Mouse (Mus musculus): Measurements from ENCODE around the gene Cap2.

Cap2 gene

DNA sequence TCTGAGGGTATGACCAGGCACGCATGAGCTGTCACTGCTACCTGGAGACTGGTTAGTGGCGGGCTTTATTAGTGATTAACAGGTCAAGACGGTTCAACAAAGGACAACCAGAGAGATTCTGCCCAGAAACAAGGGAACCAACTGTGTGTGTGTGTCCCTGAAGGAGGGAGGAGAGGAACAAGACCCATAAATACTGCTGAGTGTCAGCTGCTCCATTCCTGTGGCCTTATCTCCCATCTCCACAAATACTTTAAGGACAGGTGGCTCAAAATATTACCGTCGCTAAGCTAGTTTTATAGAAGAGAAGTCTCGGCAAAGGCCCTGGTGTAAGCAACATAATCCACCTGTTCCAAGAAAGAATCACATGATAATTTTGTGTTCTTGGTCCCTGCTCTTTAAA is 127.7 kb downstream of the Cap2 start:
- no peak for DNase-seq (ENCODE audit: low read depth, low spot score)

- no peak for DNase-seq (ENCODE audit: low read depth, low spot score)
These were observed 131.1 kb downstream of the Cap2 start for GRCm38 (mm10) chr13:46632796-46633195.

- peak; percentile 58 for DNase-seq (ENCODE audit: low read depth, low spot score)
These were observed 131.9 kb downstream of the Cap2 start for GRCm38 (mm10) chr13:46633320-46634132.

DNA sequence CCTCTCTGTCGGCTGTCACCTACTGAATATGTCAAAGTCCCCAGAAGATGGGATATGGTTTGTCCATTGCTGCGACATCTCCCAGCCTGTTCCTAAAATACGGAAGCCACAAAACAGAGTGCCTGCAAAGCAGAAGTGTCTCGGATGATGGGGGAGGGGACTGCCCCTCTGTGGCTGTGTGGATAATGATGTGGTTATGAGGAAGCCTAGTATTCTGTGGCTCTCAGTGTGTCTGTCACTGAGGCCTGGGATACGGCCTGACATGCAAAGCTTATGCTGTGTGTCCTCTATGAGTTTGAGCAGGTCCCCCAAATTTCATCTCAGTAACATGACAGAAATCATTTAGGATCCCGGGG is 132.5 kb downstream of the Cap2 start:
- no peak for DNase-seq (ENCODE audit: low read depth, low spot score)

DNA sequence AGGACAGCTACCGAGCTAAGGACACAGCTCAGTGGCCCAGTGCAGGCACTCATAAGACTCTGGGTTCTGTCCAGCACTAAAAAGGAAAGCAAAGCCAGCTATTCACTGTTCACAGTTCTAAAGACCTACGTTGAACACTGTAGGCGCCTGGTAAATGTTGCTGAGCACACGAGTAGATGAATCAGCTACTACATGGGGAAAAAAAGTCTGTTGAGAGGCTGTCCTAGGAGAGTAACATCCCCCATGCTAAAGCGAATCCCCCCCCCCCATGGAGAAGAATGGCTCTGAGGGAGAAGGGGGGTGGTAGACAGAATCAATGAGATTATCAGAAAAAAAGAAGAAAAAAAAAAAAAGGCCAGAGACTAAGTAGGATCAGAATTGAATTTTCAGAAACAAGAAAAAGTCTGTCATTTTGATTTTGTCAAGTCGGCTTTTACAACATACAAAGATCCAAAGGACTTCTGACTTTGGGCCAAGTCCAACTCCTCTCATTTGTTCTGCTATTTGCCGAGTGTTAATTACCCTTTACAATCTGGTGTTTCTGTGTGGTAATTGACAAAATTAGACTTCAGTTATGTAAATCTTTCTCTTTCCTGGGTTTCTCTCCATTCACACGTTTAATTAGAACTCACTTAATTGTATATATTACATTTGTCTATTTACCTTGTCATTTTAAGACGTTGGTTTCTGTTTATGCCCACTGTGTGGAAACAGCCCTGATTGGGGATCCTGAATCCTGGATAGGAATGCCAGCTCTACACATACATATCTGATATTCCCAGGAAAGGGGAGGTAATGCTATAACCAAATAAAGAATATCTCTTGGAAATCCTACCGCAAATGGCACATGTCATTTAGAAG is 139.2 kb downstream of the Cap2 start:
- peak; percentile 78 for DNase-seq (ENCODE audit: low read depth, low spot score)

- DNase-seq (ENCODE audit: low read depth, low spot score): no peak
These were observed 140.7 kb downstream of the Cap2 start for GRCm38 (mm10) chr13:46642318-46642717.

DNA sequence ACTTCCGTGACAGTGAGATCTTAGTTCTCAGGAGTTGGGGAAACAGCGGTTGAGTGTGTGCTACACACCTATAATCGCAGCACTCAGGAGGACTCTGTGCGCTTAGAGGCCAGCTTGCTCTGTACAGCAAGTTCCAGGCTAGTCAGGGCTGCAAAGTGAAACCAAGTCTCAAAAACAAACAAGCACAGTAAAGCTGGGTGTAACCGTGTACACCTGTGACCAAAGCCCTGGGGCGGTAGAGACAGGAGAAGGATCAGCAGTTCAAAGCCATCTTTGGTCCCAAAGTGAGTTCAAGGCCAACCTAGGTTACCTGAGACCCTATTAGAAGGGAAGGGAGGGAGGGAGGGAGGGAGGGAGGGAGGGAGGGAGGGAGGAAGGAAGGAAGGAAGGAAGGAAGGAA is 142.5 kb downstream of the Cap2 start:
- no peak for DNase-seq (ENCODE audit: low read depth, low spot score)

DNA sequence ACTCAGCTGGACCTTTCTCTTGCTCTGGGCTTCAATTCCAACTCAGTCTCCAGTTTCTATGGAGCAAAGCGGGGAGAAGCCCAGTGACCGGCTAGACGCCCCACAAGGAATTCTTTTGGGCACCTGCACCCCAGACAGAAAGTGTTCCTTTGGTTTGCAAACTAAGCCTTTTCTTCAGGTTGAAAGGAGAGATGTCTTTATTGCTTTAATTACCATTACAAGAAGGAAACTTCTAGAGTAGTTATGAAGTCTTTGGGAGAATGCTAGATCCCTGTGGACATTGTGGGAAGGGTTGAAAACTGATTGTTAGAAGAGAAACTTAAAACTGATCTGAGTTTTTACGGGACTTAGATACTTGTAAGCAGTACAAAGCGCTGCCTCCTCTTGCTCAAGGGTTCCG is 143.8 kb downstream of the Cap2 start:
- no peak for DNase-seq (ENCODE audit: low read depth, low spot score)

DNA sequence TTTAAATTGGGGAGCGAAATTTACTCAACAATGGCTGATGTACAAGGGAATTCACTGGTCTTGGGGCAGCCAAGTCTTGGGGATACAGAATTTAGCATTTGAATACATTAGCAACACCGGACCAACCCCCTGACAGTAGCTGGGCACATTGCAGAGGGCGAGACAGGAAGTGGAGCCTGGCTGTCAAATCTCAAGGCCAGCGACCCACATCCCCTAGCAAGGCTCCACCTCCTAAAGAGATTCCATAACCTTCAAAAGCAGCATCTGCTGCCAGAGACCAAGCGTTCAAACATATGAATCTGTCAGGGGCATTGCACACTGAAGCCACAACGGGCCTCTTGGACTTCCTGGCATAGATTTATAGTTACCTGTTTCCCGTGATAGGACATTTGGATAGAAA is 150.2 kb downstream of the Cap2 start:
- DNase-seq (ENCODE audit: low read depth, low spot score): no peak

DNA sequence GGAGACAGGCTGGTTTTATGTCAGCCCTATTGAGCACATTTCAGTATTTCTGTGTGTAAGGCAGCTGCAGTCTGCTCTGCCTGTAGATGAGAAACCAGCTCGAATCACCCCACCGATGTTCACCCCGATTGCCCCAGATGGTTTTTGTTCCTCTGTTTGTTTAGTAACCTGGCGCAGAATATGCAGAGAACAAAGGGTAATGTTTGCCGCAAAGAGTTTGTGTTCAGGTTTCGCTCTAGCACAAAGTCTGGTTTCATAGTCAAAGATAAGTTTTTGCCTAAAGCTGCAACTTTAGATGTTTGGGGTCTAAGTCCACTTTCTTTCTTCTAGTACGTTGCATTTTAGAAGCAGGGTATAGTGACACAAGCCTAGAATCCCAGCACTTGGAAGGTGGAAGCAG is 151.0 kb downstream of the Cap2 start:
- DNase-seq (ENCODE audit: low read depth, low spot score): no peak

DNA sequence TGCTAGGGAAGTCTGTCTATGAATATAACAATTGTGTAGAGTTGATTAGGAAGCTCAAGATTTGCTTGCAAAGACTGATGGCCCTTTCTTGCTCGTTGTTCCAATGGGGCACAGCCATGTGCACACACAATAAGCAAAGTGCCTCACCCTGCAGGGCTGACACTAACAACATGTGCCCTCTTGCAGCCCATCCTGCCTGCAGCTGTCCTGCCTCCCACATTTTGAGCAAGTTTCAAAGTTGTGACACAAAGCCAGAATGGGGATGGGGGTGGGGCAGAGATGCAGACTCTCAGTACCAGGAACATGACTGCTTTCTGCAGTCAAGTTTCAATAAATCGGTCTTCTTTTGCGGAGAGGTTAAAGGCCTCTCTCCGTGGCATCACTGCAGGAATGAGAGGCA is 152.0 kb downstream of the Cap2 start:
- no peak for DNase-seq (ENCODE audit: low read depth, low spot score)

DNA sequence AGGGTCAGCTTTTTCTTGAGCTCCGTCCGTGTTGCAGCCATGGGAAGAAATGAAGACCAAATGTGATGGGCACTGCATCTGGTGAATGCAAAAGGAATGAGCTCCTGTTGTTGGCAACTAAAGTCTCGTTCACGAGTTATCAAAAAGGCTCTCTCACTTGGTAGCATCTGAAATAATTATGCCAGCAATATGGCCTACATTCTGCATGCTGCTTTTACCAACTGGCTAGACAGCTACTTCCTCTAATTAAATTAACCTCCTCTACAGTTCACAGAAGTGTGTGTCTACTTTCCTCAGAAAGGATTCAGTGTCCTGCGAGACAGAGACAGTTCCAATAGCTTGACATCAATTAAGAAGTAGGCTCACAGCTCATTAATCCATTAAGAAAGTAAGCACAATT is 152.9 kb downstream of the Cap2 start:
- no peak for DNase-seq (ENCODE audit: low read depth, low spot score)

DNA sequence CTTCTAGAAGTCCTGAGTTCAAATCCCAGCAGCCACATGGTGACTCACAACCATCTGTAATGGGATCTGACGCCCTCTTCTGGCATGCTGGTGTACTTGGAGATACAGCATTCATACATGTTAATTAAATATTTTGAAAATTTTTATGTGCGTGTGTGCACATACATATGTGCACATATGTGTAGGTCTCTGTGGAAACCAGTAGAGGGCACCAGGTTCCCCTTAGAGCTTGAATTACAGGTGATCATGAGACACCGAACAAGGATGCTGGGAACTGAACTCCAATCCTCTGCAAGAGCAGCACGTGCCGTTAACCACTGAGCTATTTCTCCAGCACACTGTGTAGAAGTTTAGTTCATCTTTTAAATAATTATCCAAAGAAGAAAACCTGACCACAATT is 157.6 kb downstream of the Cap2 start:
- no peak for DNase-seq (ENCODE audit: low read depth, low spot score)

GRCm38 (mm10) chr13:46663461-46663964 is 161.9 kb downstream of the Cap2 start:
- DNase-seq (ENCODE audit: low read depth, low spot score): peak; percentile 63

- peak; percentile 79 for DNase-seq (ENCODE audit: low read depth, low spot score)
These were observed 167.5 kb downstream of the Cap2 start, which contains the start of gene Fam8a1 for GRCm38 (mm10) chr13:46669048-46669619. TSS of gene Fam8a1 (plus strand) at chr13:46669522.

GRCm38 (mm10) chr13:46669620-46670271 is 168.1 kb downstream of the Cap2 start:
- no peak for DNase-seq (ENCODE audit: low read depth, low spot score)

DNA sequence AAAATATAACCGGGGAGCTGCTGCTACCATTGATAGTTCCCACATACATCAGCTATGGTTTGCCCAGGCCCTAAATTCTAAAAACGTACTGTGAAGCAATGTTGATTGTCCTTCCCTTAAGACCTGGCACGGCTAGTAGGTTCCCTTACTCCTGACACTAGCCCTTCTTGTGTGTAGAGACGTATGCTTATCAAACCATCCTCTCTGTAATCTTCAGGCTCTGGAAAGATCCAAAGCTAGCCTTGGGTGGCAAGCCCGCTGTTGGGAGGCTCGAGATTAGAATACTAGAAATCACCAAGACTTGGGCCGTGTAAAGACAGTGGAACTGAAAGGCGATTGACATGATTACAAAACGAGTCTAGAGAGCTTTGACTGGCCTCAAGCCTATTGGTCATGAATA is 168.9 kb downstream of the Cap2 start:
- no peak for DNase-seq (ENCODE audit: low read depth, low spot score)

DNA sequence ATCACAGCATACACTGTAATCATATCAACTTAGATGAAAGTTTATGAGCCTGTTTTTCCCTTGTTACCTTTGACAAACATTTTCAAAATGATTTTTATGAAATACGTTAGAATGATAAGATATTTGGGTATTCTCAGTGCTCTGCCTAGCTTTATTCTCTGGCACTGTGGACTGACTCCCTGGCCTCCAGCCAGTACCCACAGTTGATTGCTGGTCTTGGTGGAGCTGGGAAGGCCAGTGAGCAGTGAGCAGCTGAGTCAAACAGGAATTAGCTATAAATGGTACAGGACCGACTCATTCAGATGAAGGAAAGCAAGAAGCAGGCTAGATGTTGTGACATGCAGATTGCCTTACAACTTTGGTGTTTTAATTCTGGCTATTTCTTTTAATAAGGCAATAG is 173.0 kb downstream of the Cap2 start:
- DNase-seq (ENCODE audit: low read depth, low spot score): no peak

GRCm38 (mm10) chr13:46677721-46678120 is 176.1 kb downstream of the Cap2 start:
- no peak for DNase-seq (ENCODE audit: low read depth, low spot score)

- no peak for DNase-seq (ENCODE audit: low read depth, low spot score)
These were observed 181.3 kb downstream of the Cap2 start for GRCm38 (mm10) chr13:46682921-46683320.

GRCm38 (mm10) chr13:46683370-46683769 is 181.7 kb downstream of the Cap2 start:
- DNase-seq (ENCODE audit: low read depth, low spot score): no peak
